Mouse (Mus musculus) CD4-positive, CD25-positive, alpha-beta regulatory T cell, adult 4 months (primary cell): ENCODE results near the gene Hsd17b12. TPM values are rescaled to one million over a fixed set of nuclear protein-coding genes. Genes with fewer than 3 reads are reported as not detected.

Experiments
- ATAC-seq: one replicate; pipeline ENCODE4 v1.8.0; 2017
- polyA plus RNA-seq, 2 experiments: library from polyadenylated mRNA; unstranded; fragments of 100-300 nt; shearing (Covaris generic); gene quantifications; one replicate each; pipeline ENCODE4 v1.2.1; 2017

Hsd17b12 gene
- polyA plus RNA-seq, 2 experiments from 2014 or later: 67.2 to 71.4 TPM

GRCm38 (mm10) chr2:94001918-94002317, 155.8 kb downstream of the Hsd17b12 start:
- no peak for ATAC-seq

GRCm38 (mm10) chr2:94001411-94001810, 156.4 kb downstream of the Hsd17b12 start:
- no peak for ATAC-seq

- ATAC-seq: no peak
Measured at GRCm38 (mm10) chr2:93996254-93996653, 161.5 kb downstream of the Hsd17b12 start, which contains the start of gene Gm27027. Gene Gm27027, minus strand, starts transcription at chr2:93996354.

DNA sequence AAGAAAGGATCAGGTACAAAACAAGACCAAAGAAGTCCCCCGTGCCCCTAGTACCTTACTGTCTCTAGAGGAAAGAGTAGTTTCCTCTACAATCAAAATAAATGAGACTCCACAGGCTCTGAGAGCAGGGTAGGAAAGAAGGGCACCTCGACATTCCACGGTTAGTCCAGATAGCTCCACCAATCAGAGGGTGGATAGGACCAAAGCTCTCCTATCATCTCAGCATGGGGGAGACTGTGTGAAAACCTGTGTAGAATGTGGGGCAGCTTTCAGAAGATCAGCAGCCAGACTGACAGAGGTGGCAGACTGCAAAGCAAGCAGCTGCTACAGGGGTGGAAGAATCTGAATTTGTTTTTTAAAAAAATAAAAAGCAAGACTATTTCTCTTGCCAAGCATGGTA, 165.0 kb downstream of the Hsd17b12 start:
- no peak for ATAC-seq

DNA sequence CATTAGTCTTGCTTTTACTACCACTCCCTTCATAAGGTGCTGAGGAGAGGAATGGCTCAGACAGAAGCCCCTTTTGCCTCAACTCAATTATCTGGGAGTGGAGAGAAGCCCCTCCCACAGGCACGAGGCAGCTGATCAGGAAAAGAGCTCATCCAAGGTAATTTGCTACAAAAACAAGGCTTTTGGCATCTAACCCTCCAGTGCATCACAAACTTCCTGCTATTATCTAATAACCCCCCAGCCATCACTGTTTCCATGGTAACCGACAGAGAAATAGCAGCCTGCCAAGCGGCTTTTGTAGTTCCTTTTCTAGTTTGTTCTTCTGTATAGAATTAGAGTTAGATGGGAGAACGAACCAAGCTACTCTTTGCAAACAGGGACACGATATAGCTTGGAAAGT, 165.5 kb downstream of the Hsd17b12 start:
- ATAC-seq: no peak

DNA sequence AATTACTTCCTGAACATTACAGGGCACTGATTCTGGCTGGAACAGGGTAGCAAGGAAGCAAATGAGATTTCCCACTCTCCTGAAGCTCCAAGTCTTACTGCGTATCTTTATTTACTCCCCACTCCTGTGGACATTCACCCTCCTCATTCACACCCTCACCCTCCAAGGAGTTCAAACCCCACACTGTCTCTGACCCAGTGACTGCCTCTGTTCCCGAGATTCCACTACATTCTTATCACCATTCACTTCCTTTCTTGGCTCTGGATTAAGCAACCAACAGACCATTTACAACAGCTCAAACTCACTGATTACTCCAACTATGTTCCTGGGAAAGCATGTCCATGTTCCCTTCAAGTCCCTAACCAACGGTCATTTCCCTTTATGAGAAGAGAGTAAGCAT, 166.4 kb downstream of the Hsd17b12 start:
- ATAC-seq: no peak

DNA sequence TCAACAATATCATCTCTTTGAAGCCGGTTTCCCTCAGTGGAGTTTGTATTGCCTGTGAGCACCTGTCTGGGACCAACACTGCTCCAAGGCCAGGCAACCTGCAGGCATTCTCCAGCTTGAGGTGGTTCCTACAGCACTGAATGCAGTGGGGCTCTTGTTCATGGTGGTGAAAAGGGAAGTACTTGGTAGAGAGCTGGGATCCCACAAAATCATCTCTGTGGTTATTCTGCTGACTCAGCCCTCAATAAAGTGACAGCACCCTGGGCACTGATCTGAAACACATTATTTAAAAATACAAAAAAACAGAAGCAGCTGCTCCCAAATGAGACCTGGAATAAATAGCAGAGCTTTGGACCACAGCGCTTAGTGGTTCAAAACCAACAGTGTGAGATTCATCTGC, 169.3 kb downstream of the Hsd17b12 start:
- no peak for ATAC-seq

Other genes starting within 250 kb of the Hsd17b12 start
- not detected for gene Gm13889, start 200.8 kb downstream of the Hsd17b12 start, polyA plus RNA-seq
- not detected for gene Gm27027, start 161.6 kb downstream of the Hsd17b12 start, polyA plus RNA-seq
- gene Alkbh3, start 147.2 kb downstream of the Hsd17b12 start, polyA plus RNA-seq: 10 to 100 TPM; 55.1 to 70.7 TPM
- 10 to 100 TPM; 43.6 to 68.9 TPM for gene Ttc17, start 248.7 kb upstream of the Hsd17b12 start, polyA plus RNA-seq